Mouse (Mus musculus): ENCODE measurements around the gene Bcor. TPM values are rescaled to one million over a fixed set of nuclear protein-coding genes. Genes with fewer than 3 reads are reported as not detected.

Bcor gene
- total RNA-seq, 2 experiments from 2014 or later: 21.4 to 35.9 TPM

DNA sequence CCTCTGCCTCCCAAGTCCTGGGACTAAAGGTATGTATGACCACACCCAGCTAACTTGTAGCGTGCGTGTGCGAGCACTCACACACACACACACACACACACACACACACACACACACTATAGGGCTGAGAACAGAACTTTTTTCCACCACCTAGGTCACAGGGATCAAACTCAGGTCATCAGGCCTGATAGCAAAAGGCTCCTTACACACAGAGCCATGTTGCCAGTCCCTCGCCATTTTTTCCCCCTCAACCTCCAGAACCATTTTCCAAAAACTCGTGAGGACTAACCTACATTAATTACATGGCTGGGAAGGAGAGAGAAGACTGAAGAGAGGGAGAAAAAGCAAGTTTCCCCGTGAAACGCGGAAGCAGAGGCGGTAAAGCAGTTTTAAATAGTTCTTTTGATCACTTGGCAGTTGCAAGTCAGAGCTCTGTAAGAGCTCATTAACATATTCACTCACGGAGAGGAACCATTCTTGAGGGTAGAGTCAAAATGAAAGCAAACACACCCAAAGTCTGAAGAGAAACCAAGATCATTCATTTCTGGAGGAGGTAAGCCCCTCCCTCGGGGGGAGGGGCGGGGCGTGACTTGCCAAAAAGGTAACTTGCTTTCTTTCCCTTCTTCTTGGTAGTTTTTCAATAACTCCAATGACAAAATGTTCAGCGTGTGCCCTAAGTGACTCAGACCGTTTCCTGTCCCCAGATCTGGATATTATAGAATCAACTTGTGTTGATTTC is 145.3 kb downstream of the Bcor start:
- peak; percentile 79 for ATAC-seq (replicated peaks; ENCODE audit: low FRiP score, poor library complexity, severe bottlenecking)

DNA sequence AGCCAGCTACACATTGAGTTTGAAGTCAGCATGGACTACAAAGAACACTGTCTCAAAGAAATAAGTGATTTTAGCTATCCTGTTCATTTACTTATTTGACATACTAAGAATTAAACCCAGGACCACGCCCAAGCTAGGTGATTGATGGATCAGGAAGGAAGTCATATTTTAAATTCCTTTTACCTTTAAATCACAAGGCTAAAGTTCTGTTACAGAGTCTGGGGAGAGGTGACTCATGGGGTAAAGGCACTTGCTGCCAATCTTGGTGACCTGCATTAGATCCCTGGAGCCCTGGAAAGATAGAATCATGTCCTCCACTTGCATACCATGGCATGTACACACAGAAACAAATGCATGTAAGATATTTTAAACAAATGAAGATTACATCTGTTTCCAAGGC is 149.5 kb downstream of the Bcor start:
- no peak for ATAC-seq (replicated peaks; ENCODE audit: low FRiP score, poor library complexity, severe bottlenecking)

DNA sequence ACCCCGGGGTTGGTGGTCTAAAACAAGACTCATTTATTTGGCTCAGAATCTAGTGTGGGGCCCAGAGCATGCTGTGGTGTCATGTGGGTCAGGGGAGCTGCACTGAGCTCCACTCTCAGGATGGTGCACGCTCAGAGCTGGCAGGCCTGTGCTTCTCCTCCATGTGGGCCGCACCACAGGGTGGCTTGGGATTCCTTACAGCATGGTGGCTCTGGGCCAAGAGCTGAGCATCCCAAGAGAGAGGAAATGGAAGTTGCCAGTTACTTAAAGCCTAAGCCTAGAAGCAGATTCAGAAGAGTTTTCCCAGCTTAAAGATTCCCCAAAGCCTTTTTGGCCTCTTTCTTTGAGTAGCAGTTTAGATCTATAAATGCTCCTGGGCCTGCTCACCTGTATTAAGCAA is 151.1 kb downstream of the Bcor start:
- no peak for ATAC-seq (replicated peaks; ENCODE audit: low FRiP score, poor library complexity, severe bottlenecking)

GRCm38 (mm10) chrX:12007832-12008540 is 152.2 kb downstream of the Bcor start:
- ATAC-seq (replicated peaks; ENCODE audit: low FRiP score, poor library complexity, severe bottlenecking): no peak

- peak; percentile 37 for ATAC-seq (replicated peaks; ENCODE audit: low FRiP score, poor library complexity, severe bottlenecking)
Observed at GRCm38 (mm10) chrX:12006882-12007753, 153.0 kb downstream of the Bcor start.

DNA sequence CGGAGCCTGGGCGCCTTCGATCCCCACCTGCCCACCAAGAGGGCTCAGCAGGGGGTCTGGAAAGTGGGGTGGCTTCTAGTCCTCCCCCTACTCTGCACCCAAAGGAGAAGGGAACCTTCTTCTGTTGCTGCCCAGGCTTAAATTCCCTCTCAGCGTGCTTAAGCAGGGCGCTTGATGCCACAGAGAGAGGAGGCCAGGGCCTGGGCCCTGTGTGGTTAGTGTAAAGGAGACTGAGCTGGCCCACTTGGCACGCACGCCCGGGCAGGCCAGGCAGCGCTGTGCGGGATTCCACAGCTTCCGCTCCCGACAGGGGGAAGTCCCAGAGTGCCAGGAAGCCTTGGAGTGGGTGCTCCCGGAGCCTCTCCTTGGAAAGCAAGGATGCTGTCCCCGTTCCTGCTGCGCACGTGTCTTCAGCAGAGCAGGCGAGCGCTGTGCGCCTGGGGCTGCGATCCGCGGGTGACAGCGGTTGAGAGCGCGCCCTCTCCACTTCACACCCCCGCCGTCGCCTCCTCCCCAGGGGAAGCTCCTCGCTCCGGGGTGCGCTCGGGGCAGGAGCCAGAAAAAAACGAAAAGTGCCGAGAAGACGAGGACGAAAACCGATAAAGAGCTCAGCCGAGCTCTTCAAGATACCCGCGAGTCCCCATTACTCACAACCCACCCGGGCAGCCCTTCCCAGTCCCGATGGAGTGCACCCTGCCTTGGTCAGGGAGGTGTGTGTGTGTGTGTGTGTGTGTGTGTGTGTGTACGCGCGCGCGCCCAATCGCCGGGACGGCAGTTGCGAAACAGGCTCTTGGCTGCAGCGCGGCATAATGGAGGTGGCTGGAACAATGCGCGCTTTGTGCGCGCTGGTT is 153.9 kb downstream of the Bcor start:
- peak; percentile 52 for ATAC-seq (replicated peaks; ENCODE audit: low FRiP score, poor library complexity, severe bottlenecking)

- ATAC-seq (replicated peaks; ENCODE audit: low FRiP score, poor library complexity, severe bottlenecking): peak; percentile 52
Observed at GRCm38 (mm10) chrX:12005181-12006030, 154.7 kb downstream of the Bcor start.

DNA sequence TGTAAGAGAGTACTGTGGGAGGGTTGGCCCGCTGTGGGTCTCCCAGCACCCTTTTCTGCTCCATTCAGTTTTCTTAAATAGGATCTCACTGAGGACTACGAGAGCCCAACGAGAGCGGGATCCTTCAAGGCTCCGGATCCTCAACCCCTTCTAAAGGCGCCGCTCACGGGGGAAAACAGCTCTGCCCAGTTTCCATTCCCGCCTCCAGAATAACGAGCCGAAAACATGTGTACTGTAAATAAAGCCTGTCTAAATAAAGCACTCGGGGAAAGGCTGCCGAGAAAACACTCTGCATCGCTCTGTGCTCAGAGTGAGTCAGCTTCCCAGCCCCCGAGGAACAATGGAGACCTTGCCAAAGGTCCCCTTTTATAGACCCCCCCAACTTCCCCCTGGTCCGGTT is 155.7 kb downstream of the Bcor start:
- ATAC-seq (replicated peaks; ENCODE audit: low FRiP score, poor library complexity, severe bottlenecking): no peak

GRCm38 (mm10) chrX:12003947-12004346 is 156.2 kb downstream of the Bcor start:
- no peak for ATAC-seq (replicated peaks; ENCODE audit: low FRiP score, poor library complexity, severe bottlenecking)

DNA sequence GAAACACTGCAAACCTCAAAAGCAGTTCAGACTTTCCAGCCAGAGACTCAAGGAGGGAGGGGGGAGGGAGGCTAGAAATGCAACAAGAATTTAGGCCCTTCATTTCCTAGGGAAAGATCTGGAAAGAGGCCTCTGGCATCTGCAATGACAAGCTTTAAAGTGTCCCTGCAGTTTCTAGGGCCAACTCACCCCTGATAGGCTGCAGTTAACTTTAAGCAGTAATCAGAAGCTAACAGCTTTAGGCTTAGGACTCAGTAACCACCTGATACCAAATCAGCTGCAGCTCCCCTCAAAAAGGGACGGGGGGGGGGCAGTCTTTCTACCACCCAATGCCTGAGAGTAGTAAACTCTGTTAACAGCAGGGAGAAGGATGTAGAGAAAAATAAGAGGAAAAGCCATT is 156.6 kb downstream of the Bcor start:
- peak; percentile 59 for ATAC-seq (replicated peaks; ENCODE audit: low FRiP score, poor library complexity, severe bottlenecking)

DNA sequence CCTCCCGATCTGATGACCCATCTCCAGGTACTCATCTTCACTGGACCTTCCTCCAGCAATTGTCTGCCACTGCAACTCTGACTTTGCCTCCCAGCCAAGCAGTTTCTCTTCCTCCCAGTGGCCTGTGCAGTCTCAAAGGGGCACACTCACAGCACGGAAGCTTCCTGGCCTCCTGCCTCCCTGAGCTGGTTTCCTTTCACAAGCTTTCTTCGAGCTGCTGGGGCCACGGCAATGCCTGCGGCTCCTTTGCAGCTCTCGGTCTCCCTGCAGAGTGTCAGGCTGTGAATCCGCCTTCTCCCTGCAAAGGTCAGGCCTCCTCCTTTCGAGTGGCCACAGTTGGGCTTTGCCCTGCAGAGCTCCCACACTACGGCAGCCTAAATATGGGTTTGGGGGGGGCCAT is 157.0 kb downstream of the Bcor start:
- no peak for ATAC-seq (replicated peaks; ENCODE audit: low FRiP score, poor library complexity, severe bottlenecking)

GRCm38 (mm10) chrX:12002596-12002995 is 157.6 kb downstream of the Bcor start:
- ATAC-seq (replicated peaks; ENCODE audit: low FRiP score, poor library complexity, severe bottlenecking): no peak

DNA sequence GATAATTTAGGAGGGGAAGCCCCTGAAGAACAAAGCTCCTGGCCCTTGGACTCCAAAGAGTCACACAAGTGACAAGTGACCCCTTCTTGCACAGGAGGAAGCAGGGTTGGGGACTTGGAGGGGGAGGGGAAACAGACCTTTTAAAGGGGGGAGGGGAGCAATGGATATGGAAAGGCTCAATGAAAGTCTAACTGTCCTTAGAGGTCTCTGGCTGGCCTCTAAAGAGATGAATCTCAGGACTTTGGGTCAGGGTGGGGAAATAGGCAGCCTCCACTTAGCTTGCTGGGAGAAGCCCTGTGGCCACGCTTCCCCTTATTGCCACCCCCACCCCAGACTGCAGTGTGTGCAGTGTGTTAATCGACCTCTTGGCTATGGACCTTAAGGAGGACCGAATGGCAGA is 158.2 kb downstream of the Bcor start:
- ATAC-seq (replicated peaks; ENCODE audit: low FRiP score, poor library complexity, severe bottlenecking): no peak

- no peak for ATAC-seq (replicated peaks; ENCODE audit: low FRiP score, poor library complexity, severe bottlenecking)
Observed at GRCm38 (mm10) chrX:12001336-12001735, 158.8 kb downstream of the Bcor start.

DNA sequence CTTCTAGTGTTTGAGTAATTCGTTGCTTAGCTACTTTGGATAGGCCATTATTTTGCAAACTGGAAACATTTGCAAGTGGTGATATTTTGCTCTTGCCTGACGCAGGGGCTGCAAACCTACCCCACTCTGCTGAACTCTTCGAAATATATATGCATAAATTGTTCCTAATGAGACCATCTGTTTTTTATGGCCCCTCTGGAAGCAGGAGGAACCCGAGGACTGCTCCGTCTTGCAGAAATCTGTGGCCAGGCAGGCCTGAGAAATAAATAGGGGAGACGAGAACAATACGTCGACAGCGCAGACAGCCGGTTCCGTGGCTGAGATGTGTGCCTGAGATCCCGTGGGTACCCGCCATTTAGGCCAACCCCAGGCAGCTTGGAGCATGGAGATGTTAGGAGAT is 159.5 kb downstream of the Bcor start:
- no peak for ATAC-seq (replicated peaks; ENCODE audit: low FRiP score, poor library complexity, severe bottlenecking)

- no peak for ATAC-seq (replicated peaks; ENCODE audit: low FRiP score, poor library complexity, severe bottlenecking)
Observed at GRCm38 (mm10) chrX:11999951-12000350, 160.2 kb downstream of the Bcor start.

- peak; percentile 88 for ATAC-seq (replicated peaks; ENCODE audit: low FRiP score, poor library complexity, severe bottlenecking)
Observed at GRCm38 (mm10) chrX:11998934-11999336, 161.2 kb downstream of the Bcor start.

- no peak for ATAC-seq (replicated peaks; ENCODE audit: low FRiP score, poor library complexity, severe bottlenecking)
Observed at GRCm38 (mm10) chrX:11996891-11997290, 163.3 kb downstream of the Bcor start.

DNA sequence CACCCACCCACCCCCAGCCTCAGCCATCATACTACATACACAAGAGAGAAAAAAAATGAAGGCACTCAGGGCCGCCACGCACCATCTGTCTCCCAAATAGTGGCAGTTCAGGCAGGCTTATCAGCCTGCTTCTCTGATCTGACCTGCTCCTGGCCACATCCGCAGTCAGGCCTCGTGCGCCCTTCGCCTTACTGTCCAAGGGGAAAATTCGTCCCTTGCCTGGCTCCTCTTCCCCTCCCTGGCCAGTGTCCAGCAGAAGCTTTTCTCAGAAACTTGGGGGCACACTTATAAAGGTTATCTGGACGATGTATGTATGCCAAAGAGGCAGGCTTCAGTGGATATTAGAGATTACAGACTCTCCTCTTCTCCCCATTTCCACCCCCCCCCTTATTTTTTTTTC is 163.7 kb downstream of the Bcor start:
- no peak for ATAC-seq (replicated peaks; ENCODE audit: low FRiP score, poor library complexity, severe bottlenecking)
